Mouse (Mus musculus) bone marrow macrophage, adult 2 months (primary cell): ENCODE measurements around the gene Gm21972.

Experiments used
- CTCF ChIP-seq: IDR thresholded peaks from 2 replicates; pipeline ENCODE4 v1.5.1; 2012; ENCODE audit warnings: low read depth, mild to moderate bottlenecking, low read length, moderate library complexity
- POLR2A ChIP-seq: IDR thresholded peaks from 2 replicates; pipeline ENCODE4 v1.6.1; 2012; ENCODE audit warnings: mild to moderate bottlenecking, low read depth, low read length, borderline replicate concordance

DNA sequence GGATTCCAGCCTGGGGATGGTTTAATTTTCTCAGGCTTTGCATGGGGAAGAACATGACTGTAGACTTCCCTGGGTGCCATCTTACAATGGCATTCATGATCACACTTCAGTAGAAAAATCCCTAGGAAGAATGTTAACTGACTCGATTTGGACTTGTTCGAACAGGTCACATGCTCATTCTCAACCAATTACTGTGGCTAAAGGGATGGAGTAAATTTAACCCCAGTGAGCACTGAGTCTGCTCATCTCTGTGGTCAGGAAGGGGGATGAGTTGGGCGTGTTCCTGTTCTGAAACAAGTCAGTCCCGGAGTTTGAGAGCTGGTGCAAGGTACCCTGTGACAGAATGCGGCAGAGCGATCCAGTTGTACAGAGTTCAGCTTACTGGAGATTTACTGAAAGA is 17.5 kb downstream of the Gm21972 start:
- TF ChIP-seq CTCF, result no peak
- no peak for TF ChIP-seq POLR2A
